Mouse (Mus musculus) lung, adult 2 months (tissue): ENCODE measurements at regions not wholly inside any gene's neighbourhood (a gene's known extent, or its start where the extent isn't known, plus 50 kb on each side); places are given as distances from the start of the nearest gene placed in this dataset.

Experiments
- DNase-seq: peaks from one replicate; pipeline ENCODE4 v3.0.0; 2022
- H3K4me1 ChIP-seq: fragments of 200-500 bp; 2 replicates; pipeline ENCODE4 v1.6.1; 2011; ENCODE audit warnings: low read length; ENCODE audit not compliant: control insufficient read depth, insufficient read depth
- H3K4me3 ChIP-seq: fragments of 200-500 bp; replicated peaks from 2 replicates; pipeline ENCODE3; 2011; ENCODE audit warnings: low read depth, mild to moderate bottlenecking, control low read depth, low read length; ENCODE audit errors: extremely low read depth
- CTCF ChIP-seq: fragments of 200-500 bp; IDR thresholded peaks from 2 replicates; pipeline ENCODE4 v1.5.1; 2011; ENCODE audit warnings: mild to moderate bottlenecking, low read length, control low read depth; ENCODE audit not compliant: insufficient read depth
- POLR2A ChIP-seq: fragments of 200-500 bp; IDR thresholded peaks from 2 replicates; pipeline ENCODE4 v1.6.1; 2011; ENCODE audit warnings: low read depth, mild to moderate bottlenecking, control low read depth, low read length, borderline replicate concordance; ENCODE audit errors: extremely low read depth
- WGBS: fragments of 180-500 bp; shearing (Covaris S2); methylation state at CpG from one replicate; pipeline ENCODE4 v1.1.7; 2018; 5-methylcytosine and 5-hydroxymethylcytosine counted together

GRCm38 (mm10) chr1:41427853-41428252 lies 622.5 kb downstream of the Tmem182 start:
- DNase-seq: no peak
- no peak for TF ChIP-seq CTCF
- no peak for TF ChIP-seq POLR2A
- 18% methylated on average over 6 of the region's 6 CpGs for WGBS
- Histone ChIP-seq H3K4me3 (no peak overlapping the region), H3K4me1 (no peaks in the 10 kb centered on the region)

GRCm38 (mm10) chr1:41431127-41431690 lies 625.8 kb downstream of the Tmem182 start:
- no peak for DNase-seq
- TF ChIP-seq CTCF (no peak), POLR2A (no peak)
- Histone ChIP-seq H3K4me1 (no peaks in the 10 kb centered on the region), H3K4me3 (no peak overlapping the region)
- 25% methylated on average over 7 of the region's 7 CpGs for WGBS

GRCm38 (mm10) chr1:41435379-41435778 lies 630.0 kb downstream of the Tmem182 start:
- WGBS: 76% methylated on average over 3 of the region's 3 CpGs
- DNase-seq: no peak
- H3K4me3 ChIP-seq: no peak overlapping the region
- no peak for TF ChIP-seq CTCF
- TF ChIP-seq POLR2A: no peak
- H3K4me1 ChIP-seq: no peaks in the 10 kb centered on the region

GRCm38 (mm10) chr1:41449972-41450371 lies 644.6 kb downstream of the Tmem182 start:
- Histone ChIP-seq H3K4me3 (no peak overlapping the region), H3K4me1 (no peaks in the 10 kb centered on the region)
- TF ChIP-seq POLR2A (no peak), CTCF (no peak)
- DNase-seq: no peak
